Mouse (Mus musculus) urinary bladder, postnatal 36 days (tissue): ENCODE results near the gene Insm1.

Experiments used
- DNase-seq, 2 experiments: peaks; one replicate each; pipeline ENCODE4 v3.0.0; 2022; ENCODE audit warnings: low spot score in 2 of 2, mixed read lengths in 1 of 2

Insm1 gene

DNA sequence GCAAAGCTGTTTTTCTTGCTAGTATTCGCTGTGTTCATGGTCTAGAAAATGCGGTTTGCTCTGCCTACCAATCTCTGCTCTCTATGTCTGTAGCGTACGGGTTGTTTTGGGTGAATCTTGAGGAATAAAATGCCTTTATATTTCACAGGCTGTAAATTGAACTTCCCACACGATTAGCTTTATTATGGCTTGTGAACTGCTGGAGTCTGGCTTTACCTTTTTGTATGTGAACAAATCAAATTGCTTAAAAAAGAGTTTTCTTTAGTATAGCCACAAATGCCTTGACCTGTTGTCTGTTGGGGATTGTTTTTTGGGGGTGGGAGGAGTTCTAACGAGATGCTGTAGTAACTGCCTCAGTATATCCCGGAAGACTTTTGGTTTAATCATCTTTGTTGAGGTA, 2.4 kb downstream of the Insm1 start:
- no peak for DNase-seq

DNA sequence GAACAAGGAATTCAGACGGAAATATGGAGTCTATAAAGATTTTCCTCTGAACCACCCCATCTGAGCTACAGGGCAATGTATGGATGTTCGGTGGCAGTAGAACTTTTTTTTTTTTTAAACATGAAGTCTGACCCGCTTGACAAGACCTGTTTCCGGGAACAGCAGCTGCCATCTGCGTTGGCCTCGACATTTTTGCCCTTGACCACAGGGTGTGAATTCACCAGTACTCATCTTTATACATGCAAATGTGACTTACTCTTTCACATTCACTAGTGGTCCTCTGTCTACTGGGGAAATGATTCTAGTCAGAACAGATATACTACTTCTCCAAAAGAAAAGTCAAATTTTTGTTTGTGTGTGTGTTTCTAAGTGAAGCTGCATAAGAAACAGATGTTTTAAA, 4.1 kb downstream of the Insm1 start:
- no peak for DNase-seq

DNA sequence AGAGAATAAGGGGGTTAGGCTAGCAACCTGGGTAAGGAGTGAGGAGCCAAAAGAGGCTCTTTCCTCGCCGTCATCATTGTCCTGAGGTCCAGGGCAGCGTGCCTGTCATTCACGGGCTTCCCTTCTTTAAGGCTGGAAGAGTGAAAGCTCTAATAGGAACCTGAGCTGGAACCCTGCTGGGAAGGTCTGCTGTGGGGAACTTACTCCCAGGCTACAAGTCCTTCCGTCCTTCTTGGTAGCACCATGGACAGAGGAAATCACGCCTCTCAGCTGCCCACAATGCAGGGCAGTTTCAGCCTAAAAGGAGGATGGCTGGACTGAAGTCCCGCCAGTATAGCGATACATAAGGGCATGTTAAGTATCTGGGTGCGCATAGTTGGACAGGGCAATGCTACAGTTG, 4.8 kb downstream of the Insm1 start:
- DNase-seq, result no peak

GRCm38 (mm10) chr2:146227646-146228045, 5.9 kb downstream of the Insm1 start:
- no peak for DNase-seq

DNA sequence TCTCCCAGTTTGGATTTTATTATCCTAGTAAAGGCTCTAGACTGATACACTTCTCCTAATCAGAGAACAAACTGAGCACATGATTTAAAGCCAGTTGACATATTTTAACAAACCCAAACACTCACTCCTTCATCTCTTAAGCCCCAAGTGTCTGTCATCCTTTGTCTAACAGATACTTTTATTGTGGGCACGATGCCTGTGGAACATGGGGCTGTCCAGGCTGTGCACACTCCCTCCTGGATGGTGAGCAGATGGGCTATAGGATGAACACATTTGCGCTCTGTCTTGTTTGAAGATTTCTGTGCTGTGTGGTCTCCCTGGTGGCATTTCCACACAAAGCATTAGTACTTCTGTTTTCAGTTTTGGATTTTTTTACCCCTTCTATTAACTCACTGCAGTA, 6.7 kb downstream of the Insm1 start:
- DNase-seq, result no peak

DNA sequence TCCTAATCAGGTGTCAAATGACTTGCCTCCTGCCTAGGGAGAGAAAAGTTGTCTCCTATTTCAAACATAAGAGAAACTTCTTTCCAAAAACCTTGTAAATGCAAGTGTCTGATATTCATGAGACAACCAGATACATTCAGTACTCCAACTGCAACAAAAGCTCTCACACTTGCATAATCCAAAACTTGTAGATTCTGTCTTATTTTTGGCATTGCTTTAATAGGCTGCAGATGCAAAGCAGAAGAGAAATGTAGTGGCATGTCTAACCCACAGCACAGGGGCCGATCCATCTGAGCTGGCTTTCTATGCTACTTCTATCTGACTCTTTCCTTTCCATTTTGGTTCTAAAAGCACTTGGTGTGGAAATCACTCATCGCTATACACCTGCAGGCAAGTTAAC, 9.8 kb downstream of the Insm1 start:
- DNase-seq, result no peak

DNA sequence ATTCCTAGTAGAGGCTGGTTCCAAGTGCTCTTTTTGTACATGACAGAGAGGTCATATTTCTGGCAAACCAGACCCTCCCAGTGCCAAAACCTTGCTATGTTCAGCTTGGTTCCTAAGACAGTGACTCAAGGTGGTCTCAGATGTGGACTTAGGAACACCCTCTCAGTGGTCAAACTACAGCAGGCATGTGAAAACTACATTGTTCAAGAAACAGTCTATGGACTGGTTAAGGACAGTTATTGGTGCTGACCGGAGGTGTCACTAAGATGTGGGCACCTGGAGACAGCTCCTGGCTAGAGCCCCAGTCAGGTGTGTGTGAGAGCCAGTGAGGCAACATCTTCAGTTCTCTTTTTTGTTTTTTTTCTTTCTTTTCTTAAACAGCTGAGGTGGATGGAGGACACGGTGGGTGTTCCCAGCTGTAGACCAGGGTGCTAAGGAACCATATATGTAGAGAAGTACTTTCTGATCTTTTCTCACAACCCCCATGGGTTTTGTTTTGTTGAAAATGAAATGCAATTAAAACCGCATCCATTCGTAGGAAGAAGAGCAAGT, 17.6 kb downstream of the Insm1 start:
- no peak for DNase-seq

- DNase-seq, result no peak
Measured at GRCm38 (mm10) chr2:146244049-146244448, 22.3 kb downstream of the Insm1 start.

DNA sequence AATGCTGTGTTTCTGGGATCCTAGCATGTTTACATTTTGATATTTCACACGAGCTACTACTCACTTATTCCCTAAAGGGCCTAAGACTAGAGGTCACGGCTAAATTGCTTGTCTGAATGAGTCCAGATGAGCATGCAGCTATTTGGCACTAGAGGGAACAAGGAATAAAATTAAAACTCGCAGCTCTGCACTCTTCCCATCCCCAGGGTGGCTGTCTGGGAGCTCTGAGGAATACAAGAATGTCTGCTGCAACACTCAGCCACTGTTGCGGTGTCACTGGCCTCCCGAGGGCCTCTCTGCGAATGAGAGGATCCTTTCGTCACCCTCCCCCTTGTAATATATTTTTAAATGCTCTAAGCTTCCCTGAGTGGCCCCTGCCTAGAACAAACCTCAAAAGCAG, 23.7 kb downstream of the Insm1 start:
- no peak for DNase-seq

DNA sequence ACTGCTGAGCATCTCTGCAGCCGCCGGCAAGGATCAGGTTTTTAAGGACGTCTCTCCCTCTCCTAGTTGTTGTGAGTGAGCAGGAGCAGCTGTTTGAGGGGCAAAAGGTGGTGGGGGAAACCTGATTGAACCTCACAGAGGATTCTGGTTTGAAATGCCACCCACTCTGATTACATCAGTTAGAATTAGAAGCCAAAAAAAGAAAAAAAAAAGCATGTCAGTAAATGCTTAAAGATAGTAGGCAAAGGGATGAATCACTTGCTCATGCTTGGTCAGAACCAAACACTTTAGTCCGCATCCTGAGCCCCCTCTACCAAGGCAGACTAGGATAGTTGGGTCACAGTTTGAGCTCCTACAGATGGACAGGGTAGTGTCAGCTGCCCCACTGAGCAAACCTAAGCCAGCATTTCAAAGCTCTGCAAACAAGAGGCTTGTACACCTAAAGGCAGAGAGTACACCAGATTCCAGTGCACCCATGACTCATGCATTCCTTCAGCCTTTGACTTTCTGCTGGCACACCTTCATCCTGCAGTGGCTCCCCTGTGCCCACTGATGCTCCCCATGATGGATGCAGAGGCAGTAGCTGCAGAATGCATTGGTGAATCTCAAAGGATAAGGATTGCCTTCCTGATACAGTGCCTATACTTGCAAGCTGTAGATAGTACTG, 24.8 kb downstream of the Insm1 start:
- no peak for DNase-seq

GRCm38 (mm10) chr2:146247576-146247975, 25.9 kb downstream of the Insm1 start:
- no peak for DNase-seq

GRCm38 (mm10) chr2:146249033-146249432, 27.3 kb downstream of the Insm1 start:
- DNase-seq, result no peak

GRCm38 (mm10) chr2:146250236-146250904, 28.6 kb downstream of the Insm1 start:
- no peak for DNase-seq

GRCm38 (mm10) chr2:146254387-146254786, 32.7 kb downstream of the Insm1 start:
- DNase-seq, result no peak

GRCm38 (mm10) chr2:146255636-146256035, 33.9 kb downstream of the Insm1 start:
- DNase-seq, result no peak

DNA sequence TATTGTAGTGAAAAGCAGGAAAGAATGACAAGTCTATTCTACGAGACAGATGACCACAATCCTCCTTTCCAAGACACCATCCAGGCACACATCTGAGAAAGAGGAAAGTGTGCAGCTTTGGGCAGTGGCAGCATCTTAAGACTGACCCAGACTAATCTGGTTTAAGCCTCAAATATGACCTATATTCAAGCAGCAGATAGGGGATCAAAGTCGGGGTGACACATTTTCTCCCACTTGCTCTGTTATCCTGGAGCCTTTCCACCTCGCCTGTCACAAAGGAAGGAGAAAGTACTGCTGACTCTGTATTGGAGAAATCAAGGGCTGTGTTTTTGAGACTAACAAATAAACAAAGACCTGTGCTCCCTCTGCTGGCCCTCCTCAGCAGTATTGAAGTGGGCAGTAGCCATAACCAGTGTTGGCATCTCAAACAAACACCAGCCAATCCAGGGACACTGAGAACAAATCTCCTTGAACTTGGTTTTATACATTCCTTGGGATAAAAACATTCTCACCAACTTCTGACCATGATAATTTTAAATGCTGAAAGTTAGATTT, 34.7 kb downstream of the Insm1 start:
- DNase-seq, result no peak

- no peak for DNase-seq
Measured at GRCm38 (mm10) chr2:146257037-146257436, 35.3 kb downstream of the Insm1 start.

DNA sequence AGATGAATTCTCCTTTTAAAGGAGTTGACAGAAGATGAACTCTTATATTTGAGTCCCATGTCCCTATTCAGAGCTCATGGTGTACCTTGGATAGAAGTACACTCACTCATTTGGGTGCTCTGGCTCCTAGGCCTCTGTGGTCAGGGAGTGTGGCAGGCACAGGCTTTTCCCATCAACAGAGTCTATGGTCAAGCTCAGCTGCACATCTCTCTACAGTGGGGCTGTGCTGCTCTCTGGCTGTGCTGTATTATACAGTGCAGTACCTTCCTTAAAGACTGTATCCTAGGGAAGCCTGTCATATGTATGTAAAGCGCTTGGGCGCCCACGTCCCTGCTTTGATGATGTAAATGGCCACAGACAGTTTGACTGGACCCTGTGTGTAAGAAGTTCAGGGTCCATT, 35.9 kb downstream of the Insm1 start:
- DNase-seq, result no peak

DNA sequence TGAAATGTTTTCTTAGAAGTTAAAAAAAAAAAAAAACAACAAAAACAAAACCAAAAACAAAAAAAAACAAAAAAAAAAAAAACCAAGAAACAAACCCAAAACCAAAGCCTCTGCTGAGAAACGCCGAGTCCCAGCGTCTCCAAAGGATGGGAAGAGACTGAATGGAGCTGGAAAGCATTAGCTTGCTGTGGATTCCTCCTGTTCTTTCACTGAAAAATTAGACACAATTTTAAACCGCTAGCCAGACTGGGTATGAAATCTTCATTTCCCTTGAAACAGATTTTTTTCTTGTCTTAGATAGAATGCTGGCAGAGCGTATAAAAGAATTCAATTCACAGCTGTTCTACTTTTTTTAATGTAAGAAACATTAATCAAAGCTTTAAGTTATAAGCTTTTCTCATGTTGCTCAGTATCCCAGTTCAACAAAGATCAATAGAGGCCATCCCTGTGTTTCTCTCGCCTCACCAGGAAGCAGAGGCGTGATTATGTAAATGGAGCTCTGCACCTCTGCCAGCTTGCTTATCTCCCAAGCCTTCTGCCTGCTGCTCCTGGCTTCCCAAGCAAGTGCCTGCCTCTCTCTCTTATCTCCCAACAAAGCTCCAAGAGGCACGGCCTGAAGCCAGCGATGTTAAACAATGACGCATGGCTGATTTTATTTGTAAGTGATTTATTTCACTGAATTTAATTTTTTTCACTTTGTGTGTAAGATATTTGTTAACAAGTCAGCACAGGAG, 37.2 kb downstream of the Insm1 start:
- DNase-seq, result no peak

DNA sequence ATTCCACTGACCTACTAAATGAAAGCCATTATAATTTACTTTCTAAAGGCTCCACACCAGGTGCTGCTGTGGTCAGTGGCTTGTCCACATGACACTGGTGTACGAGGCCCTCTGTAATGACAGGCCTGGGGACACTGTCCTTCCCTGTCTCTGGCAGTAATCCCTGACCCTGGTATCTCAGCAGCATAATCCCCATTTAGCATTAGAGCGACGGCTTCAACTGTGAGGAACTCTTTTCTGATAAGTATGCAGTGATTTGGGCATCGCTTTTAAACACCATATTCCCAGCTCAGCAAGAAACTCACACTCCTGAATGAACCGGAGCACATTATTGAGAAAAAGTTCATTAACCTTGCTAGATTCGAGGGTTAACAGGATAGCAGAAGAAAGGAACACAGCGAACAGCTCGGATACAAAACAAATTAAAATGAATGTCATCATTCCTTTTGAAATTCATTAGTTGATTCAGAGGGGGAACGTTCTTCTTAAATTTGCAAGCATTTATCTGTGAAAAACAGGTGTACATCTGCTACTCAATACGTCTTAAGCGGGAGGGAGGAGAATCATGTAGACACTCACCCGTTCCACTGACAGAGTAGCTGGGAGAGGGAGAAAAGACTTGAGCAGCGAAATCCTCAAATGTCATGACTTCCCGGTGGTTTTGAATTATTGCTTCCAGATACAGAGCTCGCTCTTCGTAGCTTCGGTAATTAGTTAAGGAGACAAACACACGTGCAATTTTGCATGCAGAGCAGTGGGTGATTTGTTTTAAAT, 38.3 kb downstream of the Insm1 start:
- no peak for DNase-seq

GRCm38 (mm10) chr2:146261146-146261545, 39.4 kb downstream of the Insm1 start:
- no peak for DNase-seq

DNA sequence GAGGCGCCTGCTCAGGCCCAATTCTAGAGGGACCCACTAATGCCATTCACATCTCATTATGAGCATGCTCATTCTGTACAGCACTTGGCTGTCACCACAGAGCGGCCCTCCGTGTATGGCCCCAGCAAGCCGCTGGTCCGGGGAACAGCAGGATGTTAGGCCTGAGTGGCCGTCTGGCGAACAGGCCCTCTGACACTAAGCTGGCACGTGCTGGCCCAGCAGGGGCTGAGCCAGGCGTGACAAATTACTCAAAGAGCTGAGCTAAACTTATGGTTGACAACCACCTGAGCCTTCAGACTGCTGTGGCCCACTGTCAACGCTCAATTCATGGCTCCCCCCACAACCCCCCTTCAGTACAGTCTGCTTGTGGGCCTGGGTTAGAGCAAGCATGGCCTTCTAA, 40.5 kb downstream of the Insm1 start:
- DNase-seq, result no peak
